Mouse (Mus musculus): ENCODE results near the gene Samd13. TPM values are rescaled to one million over a fixed set of nuclear protein-coding genes. Genes with fewer than 3 reads are reported as not detected.
A peak's percentile ranks its signal among the peaks of the same experiment; 100 is the strongest.

Samd13 gene
- 0.57 and 1.3 TPM in 2 replicates for polyA plus RNA-seq (2014; fragmentation: Nextera tagmentation; extraction: Ambion mirVana)

GRCm38 (mm10) chr3:146684811-146685675 is at the start of gene Samd13:
TSS of gene Samd13 (minus strand) at chr3:146685592.
- H3K27ac ChIP-seq (replicated peaks; ENCODE audit: low read depth, low read length) = no peak within 1 kb of the TSS
- DNase-seq (ENCODE audit: low spot score) (peak; percentile 87), ATAC-seq (ENCODE audit: insufficient number of reproducible peaks, low FRiP score, low TSS enrichment, low read depth) (peak; percentile 92)
- 4% methylated on average over 50 of the region's 50 CpGs for WGBS
- no peaks in the 10 kb centered on the region for H3K36me3 ChIP-seq (ENCODE audit: control insufficient read depth, insufficient read depth, low read length)
- H3K9me3 ChIP-seq (ENCODE audit: control insufficient read depth, low read length) = no peaks in the 10 kb centered on the region
- H3K27me3 ChIP-seq (ENCODE audit: control insufficient read depth, insufficient read depth, low read length) = no peaks in the 10 kb centered on the region
- H3K9ac ChIP-seq (ENCODE audit: low read length) = peak within 1 kb of the TSS; percentile 67
- H3K4me3 ChIP-seq (ENCODE audit: low read depth, low read length) = peak within 1 kb of the TSS; percentile 48
- peak within 1 kb of the TSS; percentile 84 for H3K4me2 ChIP-seq (ENCODE audit: low read depth, severe bottlenecking)
- no peaks in the 10 kb centered on the region for H3K4me1 ChIP-seq (ENCODE audit: control insufficient read depth, insufficient read depth, low read length)

GRCm38 (mm10) chr3:146731499-146731898 is 46.1 kb upstream of the Samd13 start:
- Histone ChIP-seq H3K4me3 (ENCODE audit: low read depth, low read length) (no peak overlapping the region), H3K27me3 (ENCODE audit: control insufficient read depth, insufficient read depth, low read length) (no peaks in the 10 kb centered on the region), H3K9ac (ENCODE audit: low read length) (no peak overlapping the region), H3K27ac (replicated peaks; ENCODE audit: low read depth, low read length) (no peak overlapping the region), H3K4me1 (ENCODE audit: control insufficient read depth, insufficient read depth, low read length) (no peaks in the 10 kb centered on the region), H3K36me3 (ENCODE audit: control insufficient read depth, insufficient read depth, low read length) (peaks cover 6% of the 10 kb centered on the region; the same call in 1 of the 2 replicates), H3K9me3 (ENCODE audit: control insufficient read depth, low read length) (no peaks in the 10 kb centered on the region), H3K4me2 (ENCODE audit: low read depth, severe bottlenecking) (no peak overlapping the region)
- ATAC-seq (ENCODE audit: insufficient number of reproducible peaks, low FRiP score, low TSS enrichment, low read depth) = no peak
- no peak for DNase-seq (ENCODE audit: low spot score)
- 94% methylated on average over 11 of the region's 11 CpGs for WGBS

- H3K4me1 ChIP-seq (ENCODE audit: control insufficient read depth, insufficient read depth, low read length) = no peaks in the 10 kb centered on the region
- DNase-seq (ENCODE audit: low spot score) (no peak), ATAC-seq (ENCODE audit: insufficient number of reproducible peaks, low FRiP score, low TSS enrichment, low read depth) (no peak)
- H3K9me3 ChIP-seq (ENCODE audit: control insufficient read depth, low read length) = no peaks in the 10 kb centered on the region
- no peak overlapping the region for H3K4me2 ChIP-seq (ENCODE audit: low read depth, severe bottlenecking)
- no peak overlapping the region for H3K9ac ChIP-seq (ENCODE audit: low read length)
- WGBS = 74% methylated on average over 3 of the region's 3 CpGs
- no peak overlapping the region for H3K27ac ChIP-seq (replicated peaks; ENCODE audit: low read depth, low read length)
- H3K4me3 ChIP-seq (ENCODE audit: low read depth, low read length) = no peak overlapping the region
- peaks cover 4% of the 10 kb centered on the region; the same call in 1 of the 2 replicates for H3K36me3 ChIP-seq (ENCODE audit: control insufficient read depth, insufficient read depth, low read length)
- no peaks in the 10 kb centered on the region for H3K27me3 ChIP-seq (ENCODE audit: control insufficient read depth, insufficient read depth, low read length)
These were observed 37.6 kb upstream of the Samd13 start for GRCm38 (mm10) chr3:146723037-146723436.

- Histone ChIP-seq H3K4me3 (ENCODE audit: low read depth, low read length) (no peak overlapping the region), H3K9ac (ENCODE audit: low read length) (no peak overlapping the region), H3K36me3 (ENCODE audit: control insufficient read depth, insufficient read depth, low read length) (no peaks in the 10 kb centered on the region), H3K27me3 (ENCODE audit: control insufficient read depth, insufficient read depth, low read length) (no peaks in the 10 kb centered on the region), H3K4me2 (ENCODE audit: low read depth, severe bottlenecking) (no peak overlapping the region), H3K9me3 (ENCODE audit: control insufficient read depth, low read length) (no peaks in the 10 kb centered on the region), H3K27ac (replicated peaks; ENCODE audit: low read depth, low read length) (no peak overlapping the region), H3K4me1 (ENCODE audit: control insufficient read depth, insufficient read depth, low read length) (no peaks in the 10 kb centered on the region)
- 84% methylated on average over 4 of the region's 4 CpGs for WGBS
- ATAC-seq (ENCODE audit: insufficient number of reproducible peaks, low FRiP score, low TSS enrichment, low read depth) (no peak), DNase-seq (ENCODE audit: low spot score) (no peak)
These were observed 34.3 kb upstream of the Samd13 start for GRCm38 (mm10) chr3:146719696-146720095.

- ATAC-seq (ENCODE audit: insufficient number of reproducible peaks, low FRiP score, low TSS enrichment, low read depth) = no peak
- no peak overlapping the region for H3K9ac ChIP-seq (ENCODE audit: low read length)
These were observed 32.9 kb upstream of the Samd13 start for GRCm38 (mm10) chr3:146718251-146718650.

GRCm38 (mm10) chr3:146712305-146712704 is 26.9 kb upstream of the Samd13 start:
- 73% methylated on average over 7 of the region's 7 CpGs for WGBS

More at GRCm38 (mm10) chr3:146718251-146718650, 32.9 kb upstream of the Samd13 start:
- Histone ChIP-seq H3K27me3 (ENCODE audit: control insufficient read depth, insufficient read depth, low read length) (no peaks in the 10 kb centered on the region), H3K4me3 (ENCODE audit: low read depth, low read length) (no peak overlapping the region), H3K4me1 (ENCODE audit: control insufficient read depth, insufficient read depth, low read length) (no peaks in the 10 kb centered on the region), H3K9me3 (ENCODE audit: control insufficient read depth, low read length) (no peaks in the 10 kb centered on the region), H3K4me2 (ENCODE audit: low read depth, severe bottlenecking) (no peak overlapping the region), H3K27ac (replicated peaks; ENCODE audit: low read depth, low read length) (no peak overlapping the region), H3K36me3 (ENCODE audit: control insufficient read depth, insufficient read depth, low read length) (no peaks in the 10 kb centered on the region)
- WGBS = 78% methylated on average over 5 of the region's 5 CpGs
- DNase-seq (ENCODE audit: low spot score) = no peak

GRCm38 (mm10) chr3:146711559-146711958 is 26.2 kb upstream of the Samd13 start:
- DNase-seq (ENCODE audit: low spot score) (no peak), ATAC-seq (ENCODE audit: insufficient number of reproducible peaks, low FRiP score, low TSS enrichment, low read depth) (no peak)
- Histone ChIP-seq H3K4me3 (ENCODE audit: low read depth, low read length) (no peak overlapping the region), H3K4me2 (ENCODE audit: low read depth, severe bottlenecking) (no peak overlapping the region), H3K36me3 (ENCODE audit: control insufficient read depth, insufficient read depth, low read length) (no peaks in the 10 kb centered on the region), H3K9ac (ENCODE audit: low read length) (no peak overlapping the region), H3K9me3 (ENCODE audit: control insufficient read depth, low read length) (no peaks in the 10 kb centered on the region), H3K27ac (replicated peaks; ENCODE audit: low read depth, low read length) (no peak overlapping the region), H3K4me1 (ENCODE audit: control insufficient read depth, insufficient read depth, low read length) (no peaks in the 10 kb centered on the region), H3K27me3 (ENCODE audit: control insufficient read depth, insufficient read depth, low read length) (no peaks in the 10 kb centered on the region)
- 73% methylated on average over 6 of the region's 6 CpGs for WGBS

More at GRCm38 (mm10) chr3:146712305-146712704, 26.9 kb upstream of the Samd13 start:
- no peaks in the 10 kb centered on the region for H3K4me1 ChIP-seq (ENCODE audit: control insufficient read depth, insufficient read depth, low read length)
- no peaks in the 10 kb centered on the region for H3K27me3 ChIP-seq (ENCODE audit: control insufficient read depth, insufficient read depth, low read length)
- H3K9me3 ChIP-seq (ENCODE audit: control insufficient read depth, low read length) = no peaks in the 10 kb centered on the region
- ATAC-seq (ENCODE audit: insufficient number of reproducible peaks, low FRiP score, low TSS enrichment, low read depth) (no peak), DNase-seq (ENCODE audit: low spot score) (no peak)
- H3K4me3 ChIP-seq (ENCODE audit: low read depth, low read length) = no peak overlapping the region
- no peak overlapping the region for H3K27ac ChIP-seq (replicated peaks; ENCODE audit: low read depth, low read length)
- no peaks in the 10 kb centered on the region for H3K36me3 ChIP-seq (ENCODE audit: control insufficient read depth, insufficient read depth, low read length)
- H3K9ac ChIP-seq (ENCODE audit: low read length) = no peak overlapping the region
- no peak overlapping the region for H3K4me2 ChIP-seq (ENCODE audit: low read depth, severe bottlenecking)

GRCm38 (mm10) chr3:146711084-146711483 is 25.7 kb upstream of the Samd13 start:
- Histone ChIP-seq H3K27me3 (ENCODE audit: control insufficient read depth, insufficient read depth, low read length) (no peaks in the 10 kb centered on the region), H3K4me1 (ENCODE audit: control insufficient read depth, insufficient read depth, low read length) (no peaks in the 10 kb centered on the region), H3K27ac (replicated peaks; ENCODE audit: low read depth, low read length) (no peak overlapping the region), H3K36me3 (ENCODE audit: control insufficient read depth, insufficient read depth, low read length) (no peaks in the 10 kb centered on the region), H3K4me2 (ENCODE audit: low read depth, severe bottlenecking) (no peak overlapping the region), H3K9me3 (ENCODE audit: control insufficient read depth, low read length) (no peaks in the 10 kb centered on the region), H3K9ac (ENCODE audit: low read length) (no peak overlapping the region), H3K4me3 (ENCODE audit: low read depth, low read length) (no peak overlapping the region)
- no peak for DNase-seq (ENCODE audit: low spot score)
- ATAC-seq (ENCODE audit: insufficient number of reproducible peaks, low FRiP score, low TSS enrichment, low read depth) = no peak
- 85% methylated on average over 7 of the region's 7 CpGs for WGBS

All from limb, embryonic 11.5 days (tissue).